Mouse (Mus musculus) heart, embryonic 14.5 days (tissue): Measurements from ENCODE around the gene Ulk3. TPM values are rescaled to one million over a fixed set of nuclear protein-coding genes. Genes with fewer than 3 reads are reported as not detected.
A peak's percentile ranks its signal among the peaks of the same experiment; 100 is the strongest.

Experiments used
- ATAC-seq: fragments of 200-750 bp; cut with Nextera tagmentation; 2 replicates; pipeline ENCODE4 v1.8.0; 2017; ENCODE audit warnings: low read depth, moderate TSS enrichment; ENCODE audit not compliant: insufficient number of reproducible peaks, insufficient read depth, low FRiP score
- H3K27ac ChIP-seq, 2 experiments: fragments of 200-500 bp in 1 of 2; fragments of 300-500 bp in 1 of 2; sonication (generic) in 1 of 2; replicated peaks in 1 of 2; 2 replicates each; pipeline ENCODE4 v1.5.1; 2012 to 2014; ENCODE audit warnings: low read depth in 2 of 2, low read length in 2 of 2, control low read depth in 1 of 2, mild to moderate bottlenecking in 1 of 2, mixed read lengths in 1 of 2; ENCODE audit not compliant: control insufficient read depth in 1 of 2, insufficient read depth in 1 of 2
- H3K27me3 ChIP-seq: fragments of 300-500 bp; sonication (generic); 2 replicates; pipeline ENCODE4 v1.6.1; 2014; ENCODE audit warnings: mild to moderate bottlenecking, low read length, control low read depth; ENCODE audit not compliant: control insufficient read depth, insufficient read depth
- H3K36me3 ChIP-seq: fragments of 300-500 bp; sonication (generic); 2 replicates; pipeline ENCODE4 v1.6.1; 2014; ENCODE audit warnings: mild to moderate bottlenecking, control low read depth, low read length, mixed read lengths; ENCODE audit not compliant: control insufficient read depth, insufficient read depth
- H3K4me1 ChIP-seq, 2 experiments: fragments of 200-500 bp in 1 of 2; fragments of 300-500 bp in 1 of 2; sonication (generic) in 1 of 2; 2 replicates each; pipeline ENCODE4 v1.6.1; 2012 to 2014; ENCODE audit warnings: low read length in 2 of 2, control low read depth in 1 of 2, mixed read lengths in 1 of 2; ENCODE audit not compliant: control insufficient read depth in 2 of 2, insufficient read depth in 2 of 2
- H3K4me2 ChIP-seq: fragments of 300-500 bp; sonication (generic); 2 replicates; pipeline ENCODE4 v1.6.1; 2014; ENCODE audit warnings: mild to moderate bottlenecking, low read length
- H3K4me3 ChIP-seq, 2 experiments: fragments of 200-500 bp in 1 of 2; fragments of 300-500 bp in 1 of 2; sonication (generic) in 1 of 2; 2 replicates each; pipeline ENCODE4 v1.5.1; 2012 to 2014; ENCODE audit warnings: low read length in 2 of 2, mild to moderate bottlenecking in 2 of 2, control low read depth in 1 of 2, low read depth in 1 of 2, moderate library complexity in 1 of 2; ENCODE audit not compliant: control insufficient read depth in 1 of 2, insufficient read depth in 1 of 2
- H3K9ac ChIP-seq: fragments of 300-500 bp; sonication (generic); 2 replicates; pipeline ENCODE4 v1.6.1; 2014; ENCODE audit warnings: mild to moderate bottlenecking, low read length
- H3K9me3 ChIP-seq: fragments of 300-500 bp; sonication (generic); 2 replicates; pipeline ENCODE4 v1.6.1; 2016; ENCODE audit warnings: low read length, control low read depth; ENCODE audit not compliant: control insufficient read depth
- WGBS: fragments of 180-500 bp; shearing (Covaris S2); extraction: QIAGEN DNeasy Blood & Tissue Kit; methylation state at CpG from one replicate; pipeline ENCODE4 v1.1.7; 2014; 5-methylcytosine and 5-hydroxymethylcytosine counted together
- polyA plus RNA-seq: library from polyadenylated mRNA; unstranded; fragments of >200 nt; fragmentation: Nextera tagmentation; extraction: Ambion mirVana; gene quantifications from 2 replicates; pipeline ENCODE4 v1.2.1, GENCODE M21; 2014

Gene Ulk3
- polyA plus RNA-seq, 1 experiment from 2014 or later, result 10.9 TPM

DNA sequence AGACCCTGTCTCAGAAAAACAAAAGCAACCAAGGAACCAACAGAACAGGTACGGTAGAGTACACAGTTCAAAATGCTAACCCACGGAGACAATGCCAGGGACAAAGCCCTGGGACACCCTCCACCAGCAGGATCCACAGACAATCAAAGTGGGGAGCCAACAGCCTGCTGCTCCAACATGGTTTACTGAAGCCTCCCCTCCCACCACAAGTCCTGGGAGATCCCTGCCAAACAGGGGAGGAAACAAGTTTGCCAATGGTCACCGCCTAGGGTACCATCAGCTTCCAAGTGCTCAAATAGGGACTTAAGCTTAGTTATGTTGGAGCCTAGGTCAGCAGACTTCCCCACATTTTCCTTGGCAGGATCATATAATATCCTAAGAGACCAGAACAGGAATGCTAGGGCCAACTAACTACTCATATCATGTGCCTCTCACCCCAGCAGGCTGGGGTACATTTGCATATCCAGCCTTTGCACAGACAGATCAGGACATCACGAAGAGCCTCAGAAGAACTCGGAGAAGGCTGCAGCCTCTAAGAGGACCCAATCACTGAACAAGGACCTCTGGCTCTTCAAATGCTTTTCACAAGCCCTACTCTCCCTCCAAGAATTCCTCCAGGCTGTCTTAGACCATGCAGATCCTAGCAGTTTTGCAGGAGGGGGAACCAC, 50.5 kb downstream of the Ulk3 start:
- H3K36me3 ChIP-seq, result peaks cover 13% of the 10 kb centered on the region
- H3K27me3 ChIP-seq, result no peaks in the 10 kb centered on the region
- peak overlapping the region; percentile 52 to 91; a peak in 3 of 4 replicates for H3K27ac ChIP-seq
- WGBS, result 71% methylated on average over 5 of the region's 5 CpGs
- peak overlapping the region in 1 of 2 experiments; percentile 20; a peak in 1 of 4 replicates for H3K4me3 ChIP-seq
- H3K4me2 ChIP-seq, result peak overlapping the region; percentile 58
- ATAC-seq, result no peak
- H3K9me3 ChIP-seq, result no peaks in the 10 kb centered on the region
- peak overlapping the region; percentile 62 for H3K9ac ChIP-seq
- peaks cover 48 to 75% of the 10 kb centered on the region in 2 experiments for H3K4me1 ChIP-seq

DNA sequence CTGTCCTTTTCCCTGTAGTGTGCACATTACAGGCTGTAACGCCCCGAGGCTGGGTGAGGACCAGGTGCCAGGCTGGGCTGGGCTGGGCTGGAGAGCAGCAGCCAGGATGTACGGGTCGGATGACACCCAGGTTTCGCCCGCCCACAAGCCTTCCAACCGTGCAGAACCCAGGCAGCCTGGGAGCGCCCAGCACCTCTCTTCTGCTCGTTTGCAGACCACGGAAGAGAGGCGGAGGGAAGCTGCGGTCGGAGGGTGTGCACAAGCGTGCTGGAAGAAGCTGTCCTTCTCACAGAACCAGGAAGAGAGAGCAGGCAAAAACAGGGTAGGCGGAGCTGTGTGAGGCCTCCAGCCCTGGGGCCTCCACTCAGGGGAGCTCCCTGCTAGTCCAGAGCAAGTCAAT, 51.1 kb downstream of the Ulk3 start:
- peaks cover 48 to 75% of the 10 kb centered on the region in 2 experiments for H3K4me1 ChIP-seq
- H3K27ac ChIP-seq, result peak overlapping the region; percentile 52 to 75
- H3K4me3 ChIP-seq, result peak overlapping the region; percentile 5 to 20; a peak in 1 of 4 replicates
- H3K36me3 ChIP-seq, result peaks cover 13% of the 10 kb centered on the region
- no peak for ATAC-seq
- peak overlapping the region; percentile 62 for H3K9ac ChIP-seq
- H3K27me3 ChIP-seq, result no peaks in the 10 kb centered on the region
- WGBS, result 13% methylated on average over 15 of the region's 15 CpGs
- peak overlapping the region; percentile 58 for H3K4me2 ChIP-seq
- no peaks in the 10 kb centered on the region for H3K9me3 ChIP-seq

DNA sequence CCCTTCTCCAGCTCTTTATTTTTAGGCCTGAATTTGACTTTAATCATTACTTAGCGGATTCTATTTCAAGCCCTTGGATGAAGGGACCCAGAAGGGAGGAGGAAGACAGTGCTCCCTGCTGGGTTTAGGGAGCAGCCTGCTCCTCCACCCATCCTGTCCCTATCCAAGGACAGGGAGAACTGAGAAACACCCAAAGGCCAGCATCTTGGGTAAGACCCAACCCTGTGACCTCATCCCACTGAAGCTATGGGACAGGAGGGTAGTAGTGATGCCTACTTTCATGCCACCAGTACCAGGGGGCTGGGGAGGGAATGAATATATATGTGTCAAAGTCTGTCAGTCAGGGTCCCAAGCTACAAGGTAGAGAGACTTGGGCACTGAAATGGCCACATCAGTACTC, 51.8 kb downstream of the Ulk3 start:
- peak overlapping the region; percentile 58 for H3K4me2 ChIP-seq
- H3K4me3 ChIP-seq, result no peak overlapping the region

DNA sequence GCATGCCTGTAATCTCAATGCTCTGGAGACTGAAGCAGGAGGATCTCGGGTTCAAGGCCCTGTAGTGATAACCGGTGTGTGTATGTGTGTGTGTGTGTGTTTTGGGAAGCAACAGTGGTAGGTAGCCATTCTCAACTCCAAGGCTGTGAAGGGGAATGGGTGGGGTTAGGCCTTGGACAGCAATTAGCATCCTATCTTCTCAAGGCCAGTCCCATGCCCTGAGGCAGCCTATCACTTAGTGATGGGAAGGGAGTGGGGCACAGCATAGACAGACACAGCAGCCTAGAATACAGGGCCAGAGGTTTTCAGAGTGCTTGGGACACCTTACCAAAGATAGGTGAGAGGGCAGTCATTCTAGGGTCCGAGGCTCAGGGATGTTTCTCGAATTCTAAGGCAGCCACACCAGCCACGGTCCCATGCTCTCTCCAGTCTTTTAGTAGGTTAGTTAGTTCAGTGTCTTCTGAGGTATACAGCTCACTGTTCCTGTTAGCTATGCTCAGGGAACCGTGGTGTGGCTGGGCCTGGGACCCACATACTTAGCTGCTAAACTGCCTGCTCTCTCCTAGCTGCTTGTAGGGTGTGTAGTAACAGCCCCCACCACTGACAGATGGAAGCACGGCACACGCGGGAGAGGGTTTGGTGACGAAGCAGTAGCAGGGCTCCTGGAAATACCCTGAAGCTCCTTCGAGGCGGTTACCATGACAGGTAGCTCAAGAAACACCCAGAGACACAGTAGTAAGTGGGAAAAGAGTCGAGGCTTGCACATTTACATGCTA, 52.7 kb downstream of the Ulk3 start:
- H3K4me3 ChIP-seq, result no peak overlapping the region
- H3K4me1 ChIP-seq, result peaks cover 47 to 74% of the 10 kb centered on the region in 2 experiments
- peaks cover 13% of the 10 kb centered on the region for H3K36me3 ChIP-seq
- no peak overlapping the region for H3K9ac ChIP-seq
- no peaks in the 10 kb centered on the region for H3K9me3 ChIP-seq
- H3K4me2 ChIP-seq, result no peak overlapping the region
- no peak for ATAC-seq
- WGBS, result 85% methylated on average over 13 of the region's 13 CpGs
- H3K27me3 ChIP-seq, result no peaks in the 10 kb centered on the region
- no peak overlapping the region for H3K27ac ChIP-seq

More for the DNA sequence above, 51.8 kb downstream of the Ulk3 start:
- WGBS, result 42% methylated on average over 1 of the region's 1 CpGs
- H3K27me3 ChIP-seq, result no peaks in the 10 kb centered on the region
- H3K9me3 ChIP-seq, result no peaks in the 10 kb centered on the region
- peaks cover 48 to 79% of the 10 kb centered on the region in 2 experiments for H3K4me1 ChIP-seq
- no peak for ATAC-seq
- H3K36me3 ChIP-seq, result peaks cover 13% of the 10 kb centered on the region
- peak overlapping the region in 1 of 2 experiments; percentile 75; a peak in 2 of 4 replicates for H3K27ac ChIP-seq
- H3K9ac ChIP-seq, result peak overlapping the region; percentile 62

DNA sequence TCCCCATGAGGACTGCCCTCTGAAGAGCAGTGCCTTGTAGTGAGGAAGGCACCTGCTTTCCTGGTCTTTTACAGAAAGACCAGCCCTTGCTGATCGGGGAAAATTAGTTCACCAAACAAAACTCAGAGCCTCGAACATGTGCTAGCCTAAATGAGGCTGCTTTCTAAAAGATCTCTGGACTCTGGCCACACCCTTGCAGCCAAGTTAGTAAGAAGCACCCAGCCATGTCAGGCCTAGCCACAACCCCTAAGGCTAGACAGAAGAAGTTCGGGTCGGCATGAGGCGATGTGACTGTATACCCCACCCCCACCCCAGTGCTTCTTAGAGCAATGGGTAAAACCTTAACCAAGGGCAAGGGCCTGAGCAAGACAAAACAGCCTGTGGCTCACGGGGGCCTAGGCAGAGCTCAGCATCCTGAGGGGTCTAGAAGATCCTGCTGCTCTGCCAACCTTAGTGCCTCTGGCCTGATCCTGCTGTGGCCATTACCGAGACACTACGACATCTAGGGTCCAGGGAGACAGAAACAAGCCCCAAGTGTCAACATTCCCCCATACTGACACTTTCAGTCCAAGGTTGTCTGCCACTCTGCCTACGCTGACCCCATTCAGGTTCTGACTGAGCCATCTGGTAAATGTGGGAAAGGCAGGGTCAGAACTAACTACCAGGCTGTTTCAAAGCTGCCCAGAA, 54.1 kb downstream of the Ulk3 start:
- peak overlapping the region; percentile 15 to 98 for H3K4me3 ChIP-seq

DNA sequence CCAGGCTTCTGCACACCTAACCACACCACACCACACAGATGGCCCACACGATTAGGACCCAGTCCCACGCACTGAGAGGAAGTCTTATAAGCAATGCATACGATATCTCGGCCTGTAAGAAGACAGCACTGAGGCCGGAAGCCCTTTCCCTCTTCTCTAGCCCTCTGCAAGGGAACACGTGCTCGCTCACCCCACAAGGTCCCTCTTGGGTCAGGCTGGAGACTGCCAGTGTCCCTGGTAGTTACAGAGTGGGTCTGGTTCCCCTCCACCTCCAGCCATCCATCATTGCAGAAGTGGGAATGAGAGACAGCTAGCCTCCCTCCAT, 54.6 kb downstream of the Ulk3 start:
- Histone ChIP-seq H3K9ac (peak overlapping the region; percentile 99), H3K9me3 (no peaks in the 10 kb centered on the region), H3K27ac (no peak overlapping the region), H3K27me3 (no peaks in the 10 kb centered on the region), H3K4me3 (peak overlapping the region; percentile 15 to 98), H3K36me3 (peaks cover 13% of the 10 kb centered on the region), H3K4me1 (peaks cover 32 to 55% of the 10 kb centered on the region in 2 experiments), H3K4me2 (peak overlapping the region; percentile 93)
- 47% methylated on average over 7 of the region's 7 CpGs for WGBS
- no peak for ATAC-seq

More for the DNA sequence above, 54.1 kb downstream of the Ulk3 start:
- ATAC-seq, result no peak
- peaks cover 13% of the 10 kb centered on the region for H3K36me3 ChIP-seq
- H3K27me3 ChIP-seq, result no peaks in the 10 kb centered on the region
- H3K4me1 ChIP-seq, result peaks cover 37 to 60% of the 10 kb centered on the region in 2 experiments
- H3K9me3 ChIP-seq, result no peaks in the 10 kb centered on the region
- H3K4me2 ChIP-seq, result peak overlapping the region; percentile 93
- 75% methylated on average over 9 of the region's 9 CpGs for WGBS
- H3K9ac ChIP-seq, result peak overlapping the region; percentile 99
- H3K27ac ChIP-seq, result no peak overlapping the region

DNA sequence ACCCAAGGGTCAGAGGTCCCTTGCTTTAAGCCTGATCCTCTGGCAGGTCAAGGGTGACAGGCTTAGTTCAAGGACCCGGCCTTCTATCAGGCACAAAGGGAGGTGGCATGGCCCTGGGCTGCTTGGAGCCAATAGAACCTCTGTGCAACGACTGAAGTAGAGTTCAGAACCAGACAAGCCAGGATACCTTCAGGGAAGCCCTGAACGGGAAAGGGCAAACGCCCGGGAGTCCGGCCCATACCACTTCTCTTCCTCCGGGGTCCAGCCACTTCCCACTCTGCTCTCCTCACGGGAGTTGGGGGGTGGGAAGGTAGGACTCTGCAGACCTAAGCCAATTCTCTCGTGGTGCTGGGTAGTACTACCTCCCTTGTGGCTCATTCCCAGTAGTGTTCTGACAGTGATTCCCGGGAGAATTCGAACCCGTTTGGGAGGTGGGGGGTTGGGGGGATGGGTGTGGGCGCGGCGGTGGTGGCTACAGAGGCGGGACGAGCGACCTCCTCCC, 55.2 kb downstream of the Ulk3 start:
- Histone ChIP-seq H3K9ac (peak overlapping the region; percentile 99), H3K4me1 (peaks cover 26 to 49% of the 10 kb centered on the region in 2 experiments), H3K27me3 (no peaks in the 10 kb centered on the region), H3K9me3 (no peaks in the 10 kb centered on the region), H3K27ac (peak overlapping the region in 1 of 2 experiments; percentile 97; a peak in 1 of 4 replicates), H3K36me3 (peaks cover 13% of the 10 kb centered on the region), H3K4me3 (peak overlapping the region; percentile 71 to 98), H3K4me2 (peak overlapping the region; percentile 93)
- ATAC-seq, result no peak
- WGBS, result 1% methylated on average over 17 of the region's 18 CpGs
